Mouse (Mus musculus): ENCODE data around the gene Prkcq. TPM values are rescaled to one million over a fixed set of nuclear protein-coding genes. Genes with fewer than 3 reads are reported as not detected.

Prkcq gene
- 11.9 TPM for polyA plus RNA-seq (2014; fragmentation: Illumina TruSeq; extraction: RNeasy Lipid Tissue Mini Kit (QIAGEN cat#74804); ENCODE audit: low read depth, low replicate concordance)

DNA sequence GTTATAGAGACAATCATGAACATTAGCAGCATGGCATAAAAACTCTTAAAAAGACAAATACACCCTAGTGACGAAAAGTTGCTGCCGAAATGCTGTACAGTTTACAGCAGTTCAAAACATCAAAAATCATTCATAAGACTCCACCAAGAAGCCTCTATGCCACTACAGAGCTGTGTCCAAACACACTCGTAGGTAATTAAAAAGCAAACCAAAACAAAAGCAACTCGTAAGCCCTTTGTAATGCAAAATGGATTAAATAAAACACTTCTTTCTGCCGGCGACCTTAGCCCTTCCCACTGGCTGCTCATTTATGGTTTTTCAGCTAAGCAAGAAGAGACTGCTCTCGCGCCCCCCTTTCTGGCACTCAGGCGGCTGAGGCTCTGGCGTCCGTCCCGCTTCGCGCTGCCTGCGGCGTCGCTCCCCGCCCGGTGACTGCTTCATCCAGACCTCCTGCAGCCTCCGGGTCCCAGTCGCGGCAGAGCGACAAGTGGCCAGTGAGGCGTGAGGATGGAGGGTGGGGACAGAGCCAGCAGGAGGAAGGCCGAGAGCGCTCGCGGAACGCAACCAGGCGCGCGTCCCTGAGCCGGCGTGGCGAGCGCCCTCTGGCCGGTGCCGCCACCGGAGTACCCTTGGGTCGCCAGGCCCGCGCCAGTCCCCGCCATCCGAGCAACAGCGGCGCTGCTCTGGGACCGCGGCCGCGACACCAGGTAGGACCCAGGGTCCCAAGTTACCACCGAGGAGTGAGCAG lies at the start of gene Prkcq:
Gene Prkcq (plus strand): TSS at position 355 of the 748 bp plus-strand sequence.

Data from kidney, adult 10 weeks (tissue).